Mouse (Mus musculus) CD4-positive, CD25-positive, alpha-beta regulatory T cell, adult 2 months (primary cell): Measurements from ENCODE around the gene Mapk12.

Source experiments
- DNase-seq: peaks from one replicate; pipeline ENCODE4 v3.0.0-alpha.2; 2012; ENCODE audit warnings: low read depth, low spot score

The Mapk12 gene

GRCm38 (mm10) chr15:89171526-89172051 lies 31.1 kb upstream of the Mapk12 start:
- DNase-seq = no peak

GRCm38 (mm10) chr15:89170102-89170501 lies 29.6 kb upstream of the Mapk12 start:
- no peak for DNase-seq

GRCm38 (mm10) chr15:89169431-89169830 lies 28.9 kb upstream of the Mapk12 start:
- no peak for DNase-seq

GRCm38 (mm10) chr15:89168922-89169321 lies 28.4 kb upstream of the Mapk12 start:
- no peak for DNase-seq

- no peak for DNase-seq
These were observed 25.0 kb upstream of the Mapk12 start for GRCm38 (mm10) chr15:89165478-89165877.

- no peak for DNase-seq
These were observed 20.9 kb upstream of the Mapk12 start for GRCm38 (mm10) chr15:89161397-89161796.

- no peak for DNase-seq
These were observed 18.0 kb upstream of the Mapk12 start for GRCm38 (mm10) chr15:89158516-89158915.

GRCm38 (mm10) chr15:89157954-89158353 lies 17.5 kb upstream of the Mapk12 start:
- DNase-seq = peak; percentile 91

- DNase-seq = no peak
These were observed 11.8 kb upstream of the Mapk12 start for GRCm38 (mm10) chr15:89152312-89152711.

- DNase-seq = peak; percentile 75
These were observed 9.5 kb upstream of the Mapk12 start for GRCm38 (mm10) chr15:89150041-89150390.

- DNase-seq = peak; percentile 87
These were observed 9.0 kb upstream of the Mapk12 start, which contains the start of gene Mapk11 for GRCm38 (mm10) chr15:89149271-89150040. Mapk11 (minus strand) TSS chr15:89149628.

GRCm38 (mm10) chr15:89148496-89149270 lies 8.2 kb upstream of the Mapk12 start:
- peak; percentile 25 for DNase-seq

GRCm38 (mm10) chr15:89147895-89148294 lies 7.4 kb upstream of the Mapk12 start:
- DNase-seq = peak; percentile 33

GRCm38 (mm10) chr15:89147456-89147855 lies 7.0 kb upstream of the Mapk12 start:
- DNase-seq = peak; percentile 41

- peak; percentile 90 for DNase-seq
These were observed 6.5 kb upstream of the Mapk12 start for GRCm38 (mm10) chr15:89147024-89147423.

- DNase-seq = peak; percentile 81
These were observed 6.0 kb upstream of the Mapk12 start for GRCm38 (mm10) chr15:89146537-89146936.

GRCm38 (mm10) chr15:89145813-89146350 lies 5.4 kb upstream of the Mapk12 start:
- DNase-seq = no peak

- no peak for DNase-seq
These were observed 4.5 kb upstream of the Mapk12 start for GRCm38 (mm10) chr15:89144965-89145364.

- DNase-seq = no peak
These were observed 2.6 kb upstream of the Mapk12 start for GRCm38 (mm10) chr15:89143134-89143533.

- DNase-seq = no peak
These were observed 1.4 kb upstream of the Mapk12 start for GRCm38 (mm10) chr15:89141905-89142304.

- DNase-seq = peak; percentile 32
These were observed 940 bp upstream of the Mapk12 start for GRCm38 (mm10) chr15:89141443-89141842.

GRCm38 (mm10) chr15:89140048-89140658 lies 350 bp downstream of the Mapk12 start:
- DNase-seq = peak; percentile 46
